Mouse (Mus musculus): Measurements from ENCODE around the gene Rreb1.

DNA sequence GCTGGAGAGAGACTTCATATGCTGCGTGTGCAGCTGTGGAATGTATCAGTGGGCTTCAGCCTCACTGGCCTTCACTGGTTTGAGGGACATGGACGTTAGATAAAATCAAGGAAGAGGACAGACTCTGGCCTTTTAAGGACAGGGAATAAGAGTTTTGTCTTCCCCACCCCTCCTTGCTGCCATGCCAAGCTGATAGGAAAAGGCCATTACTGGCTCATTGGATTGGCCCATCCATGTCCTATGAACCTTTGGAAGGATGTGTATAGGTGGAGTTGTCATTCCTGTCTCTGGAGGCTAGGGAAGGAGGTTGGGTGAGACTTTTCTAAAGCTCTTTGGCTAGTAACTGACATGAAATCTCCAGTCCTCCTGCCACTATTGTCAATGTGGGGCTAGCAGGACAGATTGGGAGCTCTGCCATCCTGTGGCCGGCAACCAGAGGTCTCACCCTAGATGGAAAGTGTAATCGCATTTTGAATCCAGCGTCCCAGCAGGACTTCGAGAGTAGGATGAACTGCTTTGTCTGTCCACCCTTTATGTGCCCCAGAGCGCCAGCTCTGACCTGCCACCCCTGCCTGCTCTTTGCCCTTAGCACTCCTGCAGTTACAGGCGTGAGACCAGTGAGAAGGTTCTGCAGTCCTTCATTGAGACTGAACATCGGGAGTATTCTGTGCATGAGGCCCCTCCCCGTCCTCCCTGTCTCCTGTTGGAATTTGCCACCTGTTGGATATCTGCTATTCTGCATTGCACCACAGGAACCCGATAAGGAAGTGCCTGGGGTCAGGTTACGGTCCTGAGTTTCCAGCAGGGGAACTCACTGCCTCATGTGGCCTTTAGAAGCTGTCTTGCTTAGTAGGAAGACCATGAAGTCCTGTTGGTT is 134.6 kb downstream of the Rreb1 start:
- TF ChIP-seq CTCF (IDR thresholded peaks at IDR 0.05; ENCODE audit: control insufficient read depth, insufficient read depth, insufficient read length) (no peak), FOSL1 (IDR thresholded peaks at IDR 0.05; ENCODE audit: insufficient read depth, low read length, poor library complexity, severe bottlenecking) (no peak)

Data from C2C12 (cell line).